Mouse (Mus musculus): ENCODE measurements around the gene Ccdc134.
"Not testable (repeated sequence)": the region's sequence is repeated elsewhere in the genome, so short reads cannot be mapped to it uniquely, and the experiment has no call there.

The Ccdc134 gene

DNA sequence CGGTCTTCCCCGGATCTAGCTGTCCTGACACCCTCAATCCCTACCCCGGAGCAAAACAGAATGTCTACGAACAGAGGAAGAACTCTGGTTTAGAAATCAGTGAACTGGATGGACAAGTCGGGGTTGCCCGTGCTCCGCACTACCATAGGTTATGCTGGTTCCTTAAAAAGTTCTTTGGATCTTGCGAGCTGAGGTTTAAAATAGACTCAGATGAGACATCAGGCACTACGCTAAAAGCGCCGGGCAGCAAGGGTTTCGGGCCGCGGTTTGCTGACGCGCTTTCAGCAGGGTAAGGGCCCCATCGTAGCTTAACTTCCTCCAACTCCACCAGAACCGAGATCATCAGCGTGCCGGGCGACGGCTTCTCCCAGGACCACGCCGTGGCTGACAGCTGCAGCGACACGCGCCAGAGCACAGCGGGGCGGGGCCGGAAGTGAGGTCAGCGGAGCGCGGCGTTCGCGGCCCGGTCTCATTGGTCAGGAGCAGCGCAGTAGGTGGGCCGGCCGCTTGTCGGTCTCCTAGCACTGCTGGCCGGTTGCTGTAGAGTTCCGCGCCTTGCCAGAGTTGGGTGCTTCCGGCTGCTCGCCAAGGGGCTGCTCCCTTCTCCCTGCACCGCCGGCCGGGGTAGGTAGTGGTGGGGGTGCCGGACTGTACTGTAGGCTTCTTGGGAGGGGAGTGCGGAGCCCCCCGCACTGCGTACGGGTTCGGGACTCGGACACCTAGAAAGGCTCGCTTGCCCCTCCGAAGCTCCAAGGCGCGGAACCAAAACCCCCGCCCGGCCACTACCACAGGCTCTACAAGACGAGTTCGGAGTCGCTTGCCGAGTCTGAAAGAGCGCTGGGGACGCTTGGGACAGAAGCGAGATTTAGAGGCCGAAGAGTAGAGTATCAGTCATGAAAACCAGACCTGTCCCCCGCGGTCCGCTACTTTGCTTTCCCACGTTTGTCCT, at the start of gene Ccdc134:
Ccdc134 (plus strand) TSS at position 497 of the 949 bp plus-strand sequence.
- peak; percentile 89 to 94 for DNase-seq (ENCODE audit: low spot score in 2 of 2)

- DNase-seq (ENCODE audit: low spot score in 2 of 2), result no peak
These were observed 47.8 kb upstream of the Ccdc134 start for GRCm38 (mm10) chr15:82079883-82080282.

GRCm38 (mm10) chr15:82081161-82081560, 46.6 kb upstream of the Ccdc134 start:
- peak in 1 of 2 experiments; percentile 17 for DNase-seq (ENCODE audit: low spot score in 2 of 2)

- no peak for DNase-seq (ENCODE audit: low spot score in 2 of 2)
These were observed 42.1 kb upstream of the Ccdc134 start for GRCm38 (mm10) chr15:82085606-82086005.

DNA sequence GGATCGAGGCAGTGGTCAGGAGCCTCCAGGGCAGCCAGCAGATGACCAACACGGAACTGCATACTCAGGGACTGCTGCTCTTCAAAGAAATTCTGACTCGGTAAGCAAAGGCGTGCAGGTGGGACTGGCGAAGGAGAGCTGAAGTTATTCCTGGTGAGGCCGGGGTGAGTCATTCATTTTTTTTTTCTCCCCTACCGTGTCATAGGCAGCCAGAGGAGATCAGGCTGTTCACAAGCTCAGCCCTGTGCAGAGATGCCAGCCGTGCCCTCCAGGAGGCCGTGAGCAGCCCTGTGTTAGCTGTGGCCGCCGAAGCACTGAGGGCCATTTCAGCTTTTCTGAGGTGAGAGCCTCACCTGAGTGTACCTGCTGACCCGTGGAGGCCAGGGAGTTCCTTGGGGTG, 41.6 kb upstream of the Ccdc134 start:
- no peak for DNase-seq (ENCODE audit: low spot score in 2 of 2)

DNA sequence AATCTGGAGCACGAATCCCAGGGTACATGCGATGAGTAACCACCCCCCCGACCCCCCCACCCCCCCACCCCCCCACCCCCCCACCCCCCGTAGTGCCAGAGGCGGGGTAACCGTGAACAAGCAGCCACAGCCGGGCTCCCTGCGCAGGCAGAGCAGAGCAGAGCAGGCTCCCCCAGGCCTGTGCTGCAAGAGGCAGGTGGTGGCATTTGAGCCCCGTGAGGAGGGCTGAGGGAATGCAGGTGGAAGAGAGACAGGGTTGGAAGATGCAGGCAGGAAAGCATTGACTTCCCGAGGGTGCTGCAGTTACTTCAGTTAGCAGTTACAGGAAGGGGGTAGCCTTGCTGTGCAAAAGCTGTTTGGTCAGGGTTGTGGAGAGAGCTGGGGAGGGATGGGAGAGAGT, 40.5 kb upstream of the Ccdc134 start:
- DNase-seq (ENCODE audit: low spot score in 2 of 2), result no peak

- DNase-seq (ENCODE audit: low spot score in 2 of 2), result no peak
These were observed 36.7 kb upstream of the Ccdc134 start for GRCm38 (mm10) chr15:82091061-82091460.

DNA sequence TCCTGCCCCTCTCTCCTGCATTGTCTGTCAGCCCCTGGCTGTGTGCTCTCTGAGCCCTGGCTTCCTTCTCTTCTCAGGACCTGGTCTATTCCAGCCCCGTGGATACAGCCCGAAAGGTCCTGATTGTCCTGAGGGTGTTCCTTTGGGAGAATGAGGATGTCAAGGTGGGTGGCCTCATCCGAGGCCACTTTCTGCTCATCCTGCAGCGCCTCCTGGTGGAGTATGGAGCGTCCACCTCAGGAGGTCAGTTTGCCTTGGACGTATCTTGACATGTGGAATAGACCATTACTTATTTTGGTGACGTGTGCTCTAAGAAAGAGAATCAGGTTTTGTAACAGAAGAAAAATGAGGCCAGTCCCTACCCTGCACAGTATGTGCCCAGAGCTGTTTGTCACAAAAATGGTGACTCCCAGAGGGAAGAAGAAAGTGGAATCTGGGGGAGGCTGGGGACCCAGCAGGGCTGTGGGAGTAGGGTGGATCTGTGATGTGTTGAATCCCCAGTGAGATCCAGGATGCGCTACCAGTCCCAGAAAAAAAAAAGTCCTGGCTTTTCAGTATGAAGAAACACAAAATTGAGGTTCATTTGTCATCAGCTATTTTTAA, 20.7 kb upstream of the Ccdc134 start:
- DNase-seq (ENCODE audit: low spot score in 2 of 2), result no peak

- DNase-seq (ENCODE audit: low spot score in 2 of 2), result no peak
These were observed 7.2 kb upstream of the Ccdc134 start for GRCm38 (mm10) chr15:82120544-82120943.

DNA sequence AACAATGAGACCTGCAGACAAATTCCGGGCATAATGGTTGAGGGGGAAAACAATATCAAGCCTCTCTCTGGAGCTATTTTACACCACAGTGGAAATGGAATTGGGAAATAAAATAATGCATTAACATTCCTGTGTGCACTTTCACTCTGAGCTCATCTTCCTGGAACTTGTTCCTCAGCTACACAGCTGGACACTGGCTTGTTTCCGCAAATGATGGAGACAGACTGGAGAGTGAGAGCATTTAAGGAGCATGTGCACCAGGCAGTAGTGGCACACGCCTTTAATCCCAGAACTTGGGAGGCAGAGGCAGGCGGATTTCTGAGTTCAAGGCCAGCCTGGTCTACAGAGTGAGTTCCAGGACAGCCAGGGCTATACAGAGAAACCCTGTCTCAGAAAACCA, 1.0 kb upstream of the Ccdc134 start:
- not testable (repeated sequence) for DNase-seq (ENCODE audit: low spot score in 2 of 2)

GRCm38 (mm10) chr15:82128398-82128797, 676 bp downstream of the Ccdc134 start:
- DNase-seq (ENCODE audit: low spot score in 2 of 2), result no peak

- no peak for DNase-seq (ENCODE audit: low spot score in 2 of 2)
These were observed 2.9 kb downstream of the Ccdc134 start for GRCm38 (mm10) chr15:82130599-82130998.

DNA sequence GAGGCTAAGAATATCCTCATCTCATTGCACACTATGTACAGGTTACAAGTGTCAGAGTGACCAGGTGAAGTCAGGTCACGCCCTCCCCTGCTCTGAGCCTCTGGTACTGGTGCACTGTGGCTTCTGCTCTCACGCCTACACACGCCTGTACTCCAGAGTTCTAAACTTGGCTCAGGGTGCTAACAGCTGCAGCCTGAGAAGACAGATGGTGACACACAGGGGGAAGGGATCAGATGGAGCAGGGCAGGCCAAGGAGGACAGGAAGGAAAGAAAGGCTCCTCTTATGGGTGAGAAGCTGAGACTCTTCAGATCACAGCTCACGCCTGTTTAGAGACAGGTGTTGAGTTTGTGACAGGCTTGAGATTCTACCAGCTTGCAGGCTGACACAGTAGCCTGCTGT, 7.7 kb downstream of the Ccdc134 start:
- peak in 1 of 2 experiments; percentile 60 for DNase-seq (ENCODE audit: low spot score in 2 of 2)

GRCm38 (mm10) chr15:82138565-82138964, 10.8 kb downstream of the Ccdc134 start:
- peak in 1 of 2 experiments; percentile 43 for DNase-seq (ENCODE audit: low spot score in 2 of 2)

- DNase-seq (ENCODE audit: low spot score in 2 of 2), result no peak
These were observed 11.5 kb downstream of the Ccdc134 start for GRCm38 (mm10) chr15:82139196-82139595.

GRCm38 (mm10) chr15:82140355-82140754, 12.6 kb downstream of the Ccdc134 start:
- DNase-seq (ENCODE audit: low spot score in 2 of 2), result no peak

- no peak for DNase-seq (ENCODE audit: low spot score in 2 of 2)
These were observed 16.4 kb downstream of the Ccdc134 start for GRCm38 (mm10) chr15:82144157-82144556.

- no peak for DNase-seq (ENCODE audit: low spot score in 2 of 2)
These were observed 17.7 kb downstream of the Ccdc134 start for GRCm38 (mm10) chr15:82145408-82145807.

DNA sequence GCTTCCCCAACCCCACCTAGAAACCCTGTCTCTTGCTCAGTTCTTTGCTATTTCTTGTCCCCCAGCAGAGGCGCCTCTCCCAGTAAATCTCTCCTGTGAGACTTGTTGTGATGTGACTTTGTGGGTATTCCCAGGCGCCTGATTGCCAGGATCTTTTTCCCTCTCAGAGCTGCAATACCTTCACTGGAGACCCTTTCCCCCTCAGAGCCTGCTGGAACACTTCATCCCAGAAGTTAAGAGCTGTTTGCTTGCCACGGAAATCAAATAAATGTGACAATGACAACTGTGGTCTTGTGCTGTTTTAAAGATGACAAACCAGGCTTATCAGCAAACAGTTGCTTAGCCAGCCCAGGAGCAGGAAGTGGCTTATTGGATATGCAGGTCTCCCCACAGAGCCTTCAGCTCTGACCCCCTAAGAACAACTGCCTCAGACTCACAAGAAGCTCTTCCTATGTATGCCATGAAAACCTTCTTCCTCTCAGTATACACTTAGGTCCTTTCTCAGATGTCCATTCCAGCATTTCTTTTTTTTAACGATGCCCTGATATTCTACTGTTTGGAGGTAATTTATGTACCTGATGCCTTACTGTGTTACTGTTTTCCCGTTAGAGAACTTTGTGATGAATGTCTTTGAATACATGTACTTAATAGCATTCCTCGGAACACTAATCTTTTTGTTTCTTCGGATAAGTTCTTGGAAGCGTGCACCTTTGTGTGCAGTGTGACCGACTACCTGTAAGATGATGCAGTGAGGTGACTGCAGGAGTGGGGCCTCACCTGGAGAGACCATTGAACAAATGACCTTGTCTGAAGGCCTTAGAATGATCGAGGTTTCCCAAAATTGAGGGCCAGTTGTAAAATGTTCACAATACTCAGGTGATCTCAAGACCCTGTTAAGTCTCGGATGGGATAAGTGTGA, 18.4 kb downstream of the Ccdc134 start:
- DNase-seq (ENCODE audit: low spot score in 2 of 2), result no peak

DNA sequence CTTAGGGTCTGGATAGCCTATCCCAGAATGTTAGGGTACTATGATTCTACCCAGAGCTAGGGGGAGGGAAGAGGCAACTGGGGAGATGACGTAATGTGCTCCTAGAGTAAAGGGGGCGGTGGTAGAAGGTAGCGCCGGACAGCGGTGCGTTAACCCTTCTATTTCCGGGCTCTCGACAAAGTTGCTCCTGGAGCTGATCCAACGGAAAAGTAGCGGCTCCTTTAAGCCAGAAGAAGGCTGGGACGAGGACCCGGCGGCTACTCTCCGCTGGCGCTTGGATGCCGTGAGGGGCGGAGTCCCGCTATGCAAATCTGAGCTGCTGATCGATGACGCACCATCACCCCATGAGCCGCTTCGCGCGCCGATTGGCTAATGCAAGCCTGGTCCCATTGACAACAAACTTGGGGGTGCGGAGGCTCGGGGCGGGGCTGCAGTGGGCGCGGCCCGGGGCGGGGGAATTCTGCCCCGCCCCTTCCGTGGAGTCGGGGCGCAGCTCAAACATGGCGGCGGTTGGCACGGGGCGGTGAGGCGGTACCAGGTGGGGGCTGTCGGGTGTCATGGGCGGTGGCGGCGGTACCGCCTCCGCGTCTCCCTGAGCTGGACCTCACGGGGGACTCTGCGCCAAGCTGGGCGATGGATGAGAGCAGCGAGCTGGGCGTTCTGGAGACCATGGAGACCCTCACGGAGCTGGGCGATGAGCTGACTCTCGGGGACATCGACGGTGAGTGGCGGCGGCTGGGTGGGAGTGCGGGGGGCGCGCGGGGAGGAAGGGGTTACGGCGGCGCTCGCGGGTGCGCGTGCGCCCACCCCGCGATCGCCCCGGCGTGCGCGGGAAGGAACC, 19.3 kb downstream of the Ccdc134 start, which contains the start of gene Srebf2:
Srebf2 (plus strand) TSS at position 412 of the 841 bp plus-strand sequence.
- DNase-seq (ENCODE audit: low spot score in 2 of 2), result peak; percentile 99

DNA sequence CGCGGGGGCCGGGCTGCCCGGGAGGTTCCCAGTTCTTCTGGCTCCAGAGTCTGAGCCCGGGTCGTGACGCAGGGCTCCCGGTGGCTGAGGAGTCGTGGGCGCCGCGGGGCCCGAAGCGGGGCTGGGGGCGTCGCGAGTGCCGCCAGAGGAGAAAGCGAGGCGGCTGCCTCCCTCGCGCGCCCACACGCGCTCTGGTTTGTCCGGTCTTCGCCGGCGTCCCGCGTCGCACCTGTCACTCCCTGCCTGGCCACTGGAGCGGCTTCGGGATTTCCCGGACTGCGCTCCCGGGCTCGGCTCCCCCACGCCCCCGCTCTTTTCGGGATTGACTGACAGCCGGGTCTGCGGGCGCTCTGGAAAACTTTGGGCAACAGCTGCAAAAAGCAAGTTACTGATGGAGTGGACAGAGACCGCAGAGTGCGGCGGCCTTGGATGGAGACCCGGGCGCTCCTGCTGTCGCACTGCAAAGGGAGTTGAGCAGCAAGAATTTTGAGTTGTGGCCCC, 19.9 kb downstream of the Ccdc134 start:
- peak; percentile 38 to 61 for DNase-seq (ENCODE audit: low spot score in 2 of 2)
